Comparison of ENCODE assay signal across 8 mouse cellular contexts in genomic region chr17:84958411-84958911, GRCm38 (mm10). TPM values are rescaled to one million over a fixed set of nuclear protein-coding genes. Genes with fewer than 3 reads are reported as not detected.
DNase-seq lines count a peak whose midpoint lies in the region; ATAC-seq and TF ChIP-seq lines count a peak whose summit lies in the region.

No protein-coding gene starts in this region.

- peak overlapping the region; percentile 69 for H3K4me2 ChIP-seq in heart, postnatal 0 days (ENCODE audit: low read depth, low read length)
- H3K4me2 ChIP-seq in liver, postnatal 0 days (ENCODE audit: low read depth, low read length), result peak overlapping the region; percentile 78

- ATAC-seq in CD4-positive, CD25-positive, alpha-beta regulatory T cell, adult 4 months, result no peak
- no peak for ATAC-seq in heart, postnatal 0 days (ENCODE audit: insufficient read depth, low read depth)
- ATAC-seq in liver, postnatal 0 days, result no peak

- H3K36me3 ChIP-seq in heart, postnatal 0 days (replicated peaks; ENCODE audit: control insufficient read depth, insufficient read depth, low read length), result no peaks in the 10 kb centered on the region
- 0 out of 2 replicates have a peak, but pooled peaks cover 3% of the 10 kb centered on the region for H3K36me3 ChIP-seq in liver, postnatal 0 days (replicated peaks; ENCODE audit: insufficient read depth, low read length)
- H3K36me3 ChIP-seq in splenic B cell, adult 2 months (ENCODE audit: control insufficient read depth, insufficient read depth, low read length, poor library complexity, severe bottlenecking), result no peaks in the 10 kb centered on the region; the same call in 1 of the 2 replicates

- peak overlapping the region; percentile 93 for H3K9ac ChIP-seq in heart, postnatal 0 days (replicated peaks; ENCODE audit: low read depth, low read length)
- peak overlapping the region; percentile 99 for H3K9ac ChIP-seq in liver, postnatal 0 days (replicated peaks)

- H3K9me3 ChIP-seq in heart, postnatal 0 days (replicated peaks; ENCODE audit: control insufficient read depth, low read length), result no peaks in the 10 kb centered on the region
- no peaks in the 10 kb centered on the region for H3K9me3 ChIP-seq in liver, postnatal 0 days (ENCODE audit: low read length)

- H3K4me1 ChIP-seq in heart, postnatal 0 days (ENCODE audit: control insufficient read depth, insufficient read depth), result peaks cover 15% of the 10 kb centered on the region
- H3K4me1 ChIP-seq in liver, postnatal 0 days (ENCODE audit: insufficient read depth), result peaks cover 25% of the 10 kb centered on the region

- peak; percentile 67 for DNase-seq in CD4-positive, CD25-positive, alpha-beta regulatory T cell, adult 2 months (ENCODE audit: low read depth, low spot score)
- DNase-seq in spleen, adult 12 weeks (ENCODE audit: low spot score), result peak; percentile 45
- DNase-seq in spleen, adult 18-20 months, result no peak
- peak; percentile 34 for DNase-seq in heart, postnatal 0 days (ENCODE audit: low spot score)
- DNase-seq in liver, postnatal 0 days, result peak; percentile 65
- DNase-seq in splenic B cell, adult 2 months (ENCODE audit: low read depth, low spot score), result peak; percentile 54
- no peak for DNase-seq in layer of hippocampus, adult 8-10 months (ENCODE audit: low spot score in 2 of 2)

- no peak for TF ChIP-seq EP300 in heart, postnatal 0 days (IDR thresholded peaks at IDR 0.05; ENCODE audit: low read depth)
- TF ChIP-seq EP300 in liver, postnatal 0 days (IDR thresholded peaks at IDR 0.05; ENCODE audit: low read depth), result no peak

- under 1% methylated on average over 37 of the region's 52 CpGs for WGBS in heart, postnatal 0 days
- WGBS in liver, postnatal 0 days (ENCODE audit: insufficient replicate concordance), result under 1% methylated on average over 29 of the region's 52 CpGs

- H3K27ac ChIP-seq in heart, postnatal 0 days (ENCODE audit: low read depth), result peak overlapping the region; percentile 96
- peak overlapping the region; percentile 98 for H3K27ac ChIP-seq in liver, postnatal 0 days (ENCODE audit: low read depth)

- no peaks in the 10 kb centered on the region for H3K27me3 ChIP-seq in heart, postnatal 0 days (ENCODE audit: control insufficient read depth, insufficient read depth, low read length)
- H3K27me3 ChIP-seq in liver, postnatal 0 days (ENCODE audit: insufficient read depth, low read length), result no peaks in the 10 kb centered on the region
- H3K27me3 ChIP-seq in splenic B cell, adult 2 months (ENCODE audit: control insufficient read depth, insufficient read depth, low read length, poor library complexity, severe bottlenecking), result no peaks in the 10 kb centered on the region

- peak overlapping the region; percentile 97 for H3K4me3 ChIP-seq in heart, postnatal 0 days (ENCODE audit: low read depth, low read length)
- peak overlapping the region; percentile 97 for H3K4me3 ChIP-seq in liver, postnatal 0 days (ENCODE audit: low read depth, low read length)

- no peak for TF ChIP-seq CTCF in heart, postnatal 0 days (IDR thresholded peaks at IDR 0.05; ENCODE audit: low read depth)
- TF ChIP-seq CTCF in liver, postnatal 0 days (IDR thresholded peaks at IDR 0.05; ENCODE audit: low read depth), result no peak

RNA-seq across cellular contexts. Expression of gene Ppm1b, which starts 1.9 kb away (rescaled TPM):
- polyA plus RNA-seq in CD4-positive, CD25-positive, alpha-beta regulatory T cell, adult 4 months (2017; shearing (Covaris generic)), result 10 to 100 TPM; 13.9 to 27.5 TPM
- 44.6 and 64.3 TPM in 2 replicates for total RNA-seq in heart, postnatal 0 days (2014; rRNA removed; ENCODE audit: low replicate concordance)
- polyA plus RNA-seq in heart, postnatal 0 days (2015; fragmentation: Nextera tagmentation; extraction: Ambion mirVana), result 46.7 and 49.2 TPM in 2 replicates
- polyA plus RNA-seq in liver, postnatal 0 days (2015; fragmentation: Nextera tagmentation; extraction: Ambion mirVana), result 41.6 and 46.3 TPM in 2 replicates
- 100 to 1,000 TPM; 114 to 117 (median 116) TPM for total RNA-seq in layer of hippocampus, adult 8-10 months (2022)

Comparison
In these comparisons a context has a peak if more than half of its experiments do, and no peak if none do; other contexts are left out.
1. DNase-seq: peak in CD4-positive, CD25-positive, alpha-beta regulatory T cell, adult 2 months (single experiment), spleen, adult 12 weeks (single experiment), heart, postnatal 0 days (single experiment), liver, postnatal 0 days (single experiment) and splenic B cell, adult 2 months (single experiment); none in spleen, adult 18-20 months (0 of 2) and layer of hippocampus, adult 8-10 months (0 of 2).